22 mouse cellular contexts compared by ENCODE assay signal in the genomic region with DNA sequence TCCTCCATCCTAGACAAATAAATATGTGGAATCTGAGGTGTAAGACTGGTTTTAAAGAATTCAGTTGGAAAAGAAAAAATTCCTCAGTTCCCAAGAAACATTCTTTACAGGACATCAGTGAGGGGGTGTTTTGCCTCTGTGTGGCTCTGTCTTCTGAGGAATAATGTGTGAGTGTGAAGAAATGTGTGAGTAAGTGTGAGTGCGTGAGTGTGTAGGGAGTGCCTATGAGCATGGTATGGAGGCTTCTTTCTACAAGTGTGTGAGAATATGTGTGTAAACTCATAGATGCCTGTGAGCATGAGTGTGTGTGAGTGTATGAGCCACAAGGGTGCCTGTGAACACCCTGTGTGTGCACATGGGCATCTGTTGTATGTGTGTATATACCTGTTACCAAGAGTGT.
DNase-seq lines count a peak whose midpoint lies in the region; ATAC-seq and TF ChIP-seq lines count a peak whose summit lies in the region.
"Had no signal": no experiment of that assay in that cellular context is flagged by ENCODE, and none has a peak within 500 bp of the region (broad histone marks: within the 10 kb centered on the region; RNA-seq: fewer than 3 reads in every experiment).

No protein-coding gene starts in this region.

- TF ChIP-seq POLR2A in myocyte (IDR thresholded peaks at IDR 0.05; ENCODE audit: insufficient read length, low read depth): no peak

- no peak overlapping the region for H3K4me3 ChIP-seq in forebrain, embryonic 16.5 days (replicated peaks; ENCODE audit: low read length)
- H3K4me3 ChIP-seq in forebrain, embryonic 12.5 days (replicated peaks): no peak overlapping the region
- no peak overlapping the region for H3K4me3 ChIP-seq in myocyte
- H3K4me3 ChIP-seq: intestine, embryonic 15.5 days; limb, embryonic 15.5 days had no signal

- peaks cover 13% of the 10 kb centered on the region; the same call in 1 of the 2 replicates for H3K4me1 ChIP-seq in forebrain, embryonic 16.5 days (replicated peaks; ENCODE audit: control insufficient read depth, insufficient read depth, low read length)
- peaks cover 12% of the 10 kb centered on the region for H3K4me1 ChIP-seq in forebrain, embryonic 12.5 days
- H3K4me1 ChIP-seq: intestine, embryonic 15.5 days had no signal

- H3K36me3 ChIP-seq in forebrain, embryonic 16.5 days (ENCODE audit: control insufficient read depth, insufficient read depth): no peaks in the 10 kb centered on the region
- H3K36me3 ChIP-seq in forebrain, embryonic 12.5 days (replicated peaks): no peaks in the 10 kb centered on the region
- H3K36me3 ChIP-seq in myocyte (ENCODE audit: control insufficient read depth, insufficient read depth): no peaks in the 10 kb centered on the region
- H3K36me3 ChIP-seq: intestine, embryonic 15.5 days; limb, embryonic 15.5 days had no signal

- no peaks in the 10 kb centered on the region for H3K79me2 ChIP-seq in myocyte (ENCODE audit: control insufficient read depth, insufficient read depth)

- WGBS in forebrain, embryonic 16.5 days: 94% methylated on average over 1 of the region's 1 CpGs
- 94% methylated on average over 1 of the region's 1 CpGs for WGBS in forebrain, embryonic 12.5 days

- H3ac ChIP-seq in myocyte (ENCODE audit: control insufficient read depth, insufficient read length): no peak overlapping the region

- intact Hi-C loops in left cerebral cortex, postnatal 4 days (cut with DNase I): no loop called here

- H3K9me3 ChIP-seq in forebrain, embryonic 16.5 days (ENCODE audit: control insufficient read depth, low read length): no peaks in the 10 kb centered on the region
- no peaks in the 10 kb centered on the region for H3K9me3 ChIP-seq in forebrain, embryonic 12.5 days
- H3K9me3 ChIP-seq: intestine, embryonic 15.5 days; limb, embryonic 15.5 days had no signal

- peak; percentile 47 for DNase-seq in left cerebral cortex, adult 11 months (ENCODE audit: low spot score)
- DNase-seq in left cerebral cortex, postnatal 4 days: no peak
- DNase-seq in right cerebral cortex, adult 2 months (ENCODE audit: low spot score in 2 of 2): peak; percentile 27 to 51
- no peak for DNase-seq in right cerebral cortex, postnatal 10 days (ENCODE audit: low spot score in 2 of 2)
- no peak for DNase-seq in heart, adult 9 months (ENCODE audit: low spot score in 2 of 2)
- DNase-seq: adrenal gland, postnatal 14 days; cerebellum, adult 8-10 months; cerebellum, postnatal 36 days; kidney, adult 8-10 months; kidney, postnatal 10 days; lung, embryonic 14.5 days; thymus, adult 18-20 months; thymus, postnatal 4 days had no signal

- H3K27ac ChIP-seq in forebrain, embryonic 16.5 days (ENCODE audit: low read length): no peak overlapping the region
- no peak overlapping the region for H3K27ac ChIP-seq in forebrain, embryonic 12.5 days
- H3K27ac ChIP-seq: intestine, embryonic 15.5 days; limb, embryonic 15.5 days; liver, embryonic 14.5 days had no signal

- no peak overlapping the region for H3K4me2 ChIP-seq in forebrain, embryonic 16.5 days (ENCODE audit: low read length)
- no peak overlapping the region for H3K4me2 ChIP-seq in forebrain, embryonic 12.5 days
- peak overlapping the region; percentile 31 for H3K4me2 ChIP-seq in myocyte (ENCODE audit: low read depth)
- H3K4me2 ChIP-seq: heart, embryonic 11.5 days; intestine, embryonic 15.5 days; limb, embryonic 15.5 days; lung, embryonic 14.5 days had no signal

- no peak overlapping the region for H3K9ac ChIP-seq in forebrain, embryonic 16.5 days (replicated peaks; ENCODE audit: low read depth, low read length)
- no peak overlapping the region for H3K9ac ChIP-seq in forebrain, embryonic 12.5 days
- H3K9ac ChIP-seq: intestine, embryonic 15.5 days; limb, embryonic 15.5 days; liver, embryonic 14.5 days; lung, embryonic 14.5 days had no signal

- no peaks in the 10 kb centered on the region for H3K27me3 ChIP-seq in forebrain, embryonic 16.5 days (replicated peaks; ENCODE audit: control insufficient read depth, insufficient read depth, low read length)
- H3K27me3 ChIP-seq in forebrain, embryonic 12.5 days: 0 out of 2 replicates have a peak, but pooled peaks cover 10% of the 10 kb centered on the region
- H3K27me3 ChIP-seq in myocyte (ENCODE audit: control insufficient read depth, insufficient read depth, insufficient read length): peaks cover 7% of the 10 kb centered on the region

- peak; percentile 32; the same call in 1 of the 2 replicates for ATAC-seq in forebrain, embryonic 16.5 days
- ATAC-seq in forebrain, embryonic 12.5 days (ENCODE audit: low FRiP score): no peak
- ATAC-seq: hindbrain, embryonic 16.5 days; intestine, embryonic 15.5 days; midbrain, embryonic 16.5 days had no signal

TF ChIP-seq in myocyte, 11 proteins besides CTCF, POLR2A, EP300 and RAD21:
- TF ChIP-seq E2F4 (IDR thresholded peaks at IDR 0.05; ENCODE audit: insufficient read depth) (no peak), SRF (IDR thresholded peaks at IDR 0.05; ENCODE audit: control insufficient read depth, insufficient read length, low read depth) (no peak), MYOD1 (IDR thresholded peaks at IDR 0.05; ENCODE audit: control insufficient read depth in 1 of 3, insufficient read length in 2 of 3, low read depth in 2 of 3) (no peak), USF1 (IDR thresholded peaks at IDR 0.05; ENCODE audit: low read depth) (no peak), REST (IDR thresholded peaks at IDR 0.05; ENCODE audit: insufficient read depth, insufficient read length) (no peak)

Comparison
In these comparisons a context has a peak if more than half of its experiments do, and no peak if none do; other contexts are left out.
1. DNase-seq: peak in left cerebral cortex, adult 11 months (single experiment) and right cerebral cortex, adult 2 months (2 of 2); none in left cerebral cortex, postnatal 4 days (single experiment), right cerebral cortex, postnatal 10 days (0 of 2) and heart, adult 9 months (0 of 2).